Mouse (Mus musculus) skeletal muscle tissue, adult 2 months (tissue): ENCODE measurements around the gene Tmcc1.

Experiments
- DNase-seq: peaks from one replicate; pipeline ENCODE4 v3.0.0-alpha.2; 2012; ENCODE audit warnings: low read depth, low spot score

Gene Tmcc1

GRCm38 (mm10) chr6:116014111-116014510 lies 179.2 kb downstream of the Tmcc1 start:
- DNase-seq: no peak

DNA sequence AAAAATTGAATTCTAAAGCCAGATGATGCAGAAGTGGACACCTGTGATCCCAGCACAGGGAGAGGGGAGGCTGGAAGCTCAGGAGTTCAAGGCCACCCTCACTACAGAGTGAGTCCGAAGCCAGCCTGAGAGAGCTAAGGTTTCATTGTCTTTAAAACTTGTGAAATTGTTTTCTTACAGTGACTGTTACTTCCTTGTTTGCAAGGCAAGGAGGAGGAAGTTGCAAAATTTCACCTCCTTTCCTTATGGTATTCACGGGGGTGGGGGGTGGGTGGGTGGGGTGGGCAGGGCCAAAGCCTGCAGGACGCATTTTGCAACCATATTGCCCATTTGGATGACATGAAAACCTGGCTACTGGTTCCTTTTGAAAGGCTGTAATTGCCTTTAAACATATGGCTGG lies 179.6 kb downstream of the Tmcc1 start:
- no peak for DNase-seq

GRCm38 (mm10) chr6:116010541-116010940 lies 182.7 kb downstream of the Tmcc1 start:
- DNase-seq: no peak

GRCm38 (mm10) chr6:116009426-116009825 lies 183.9 kb downstream of the Tmcc1 start:
- no peak for DNase-seq

DNA sequence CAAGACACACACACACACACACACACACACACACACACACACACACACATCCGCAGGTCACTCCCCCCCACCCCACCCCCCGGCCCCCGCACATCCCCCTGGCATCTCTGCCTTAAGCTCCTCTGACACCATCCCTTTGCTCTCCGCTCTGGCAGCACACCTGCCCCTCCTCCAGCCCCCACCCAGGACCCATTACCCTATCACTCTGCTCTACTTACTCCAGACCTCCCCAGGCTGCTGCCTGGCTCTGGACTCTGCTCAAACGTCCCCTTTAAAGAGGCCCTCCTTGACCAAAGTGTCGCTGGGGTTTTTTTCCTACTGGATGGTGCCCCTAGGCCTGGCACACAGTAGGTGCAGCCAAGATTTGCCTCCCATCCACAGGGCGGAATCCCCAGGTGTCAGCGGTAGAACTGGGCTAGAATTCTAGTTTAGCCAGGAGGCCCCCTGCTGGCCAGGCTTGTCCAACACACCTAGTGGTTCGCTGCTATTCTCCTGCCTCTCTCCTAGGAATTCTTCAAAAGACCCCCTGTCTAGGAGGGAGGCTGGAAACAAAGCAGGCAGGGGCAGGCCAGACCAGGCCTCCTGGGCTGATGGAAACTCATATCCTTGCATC lies 185.6 kb downstream of the Tmcc1 start:
- DNase-seq: no peak

GRCm38 (mm10) chr6:116006731-116007130 lies 186.6 kb downstream of the Tmcc1 start:
- DNase-seq: peak; percentile 79

GRCm38 (mm10) chr6:116005959-116006288 lies 187.4 kb downstream of the Tmcc1 start:
- DNase-seq: no peak

DNA sequence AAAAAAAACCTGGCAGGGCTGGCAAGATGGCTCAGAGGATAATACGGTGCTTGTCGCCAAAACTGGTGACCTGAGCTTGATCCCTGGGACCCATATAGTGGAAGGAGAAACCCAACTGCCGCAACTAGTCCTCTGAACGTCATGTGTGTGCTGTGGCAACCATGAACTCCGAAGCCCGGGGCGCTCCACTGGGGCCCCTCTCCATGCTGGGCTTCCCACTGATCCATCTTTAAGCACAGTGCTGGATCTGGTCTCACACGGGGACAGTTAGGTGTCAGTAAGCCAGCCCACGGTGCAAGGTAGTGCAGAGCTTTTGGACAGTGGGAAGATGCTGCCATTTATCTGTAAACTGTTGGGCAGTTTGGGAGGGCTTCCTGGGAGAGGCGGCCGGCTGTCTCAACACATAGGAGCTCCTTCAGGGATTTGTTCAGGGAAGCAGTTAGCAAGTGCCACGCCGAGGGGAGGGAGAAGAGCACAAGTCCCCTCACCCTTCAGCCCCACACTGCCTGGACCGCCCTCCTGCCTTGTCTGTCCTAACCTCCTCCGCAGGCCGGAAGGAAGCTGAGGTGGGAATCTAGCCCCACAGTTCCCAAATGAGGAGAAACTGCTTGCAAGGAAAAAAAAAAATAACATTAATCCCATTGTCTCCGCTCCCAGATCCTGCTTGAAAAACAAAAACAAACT lies 187.9 kb downstream of the Tmcc1 start:
- no peak for DNase-seq

DNA sequence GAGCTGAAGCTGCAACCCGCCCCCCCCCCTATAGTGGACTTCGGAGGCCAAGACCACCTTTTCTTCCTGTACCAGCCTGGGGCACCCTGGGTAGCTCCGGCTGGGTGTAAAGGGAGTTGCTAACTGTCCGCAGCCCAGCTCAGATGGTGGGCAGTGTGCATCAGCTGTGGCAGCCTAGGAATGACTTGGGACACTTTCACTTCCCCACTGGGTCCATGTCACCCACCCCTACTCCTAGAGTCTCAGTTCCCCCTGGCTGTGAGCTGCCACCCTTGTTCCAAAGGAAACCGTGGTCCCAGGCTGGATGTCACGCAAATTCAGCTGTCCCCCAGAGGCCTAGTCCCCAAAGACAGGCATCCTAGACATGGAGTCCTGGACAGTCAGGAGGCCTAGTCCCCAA lies 188.6 kb downstream of the Tmcc1 start:
- no peak for DNase-seq

DNA sequence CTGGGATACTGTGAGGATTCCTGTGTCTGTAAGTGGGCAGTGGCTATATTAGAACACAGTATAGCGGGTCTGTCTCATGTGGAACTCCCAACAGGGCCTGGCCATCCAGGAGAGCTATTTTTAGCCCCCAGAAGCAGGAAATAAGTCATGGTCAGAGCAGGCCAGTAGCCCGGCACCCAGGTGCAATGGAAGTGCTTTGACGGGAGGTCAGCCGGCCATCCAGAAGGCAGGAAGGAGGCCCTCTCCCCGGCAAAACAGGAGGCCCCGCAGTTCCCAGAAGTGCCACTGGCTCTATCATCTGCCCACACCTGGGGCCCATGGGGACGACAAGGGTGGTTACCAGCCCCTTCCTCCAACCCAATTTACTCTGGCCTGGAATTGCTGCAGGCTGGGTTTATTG lies 189.2 kb downstream of the Tmcc1 start:
- no peak for DNase-seq

GRCm38 (mm10) chr6:116003516-116003915 lies 189.8 kb downstream of the Tmcc1 start:
- no peak for DNase-seq

- no peak for DNase-seq
Measured at GRCm38 (mm10) chr6:116002311-116003104, 190.8 kb downstream of the Tmcc1 start.

- no peak for DNase-seq
Measured at GRCm38 (mm10) chr6:116000851-116001250, 192.4 kb downstream of the Tmcc1 start.

- no peak for DNase-seq
Measured at GRCm38 (mm10) chr6:115999227-115999626, 194.1 kb downstream of the Tmcc1 start.

GRCm38 (mm10) chr6:115998758-115999157 lies 194.5 kb downstream of the Tmcc1 start:
- DNase-seq: no peak

DNA sequence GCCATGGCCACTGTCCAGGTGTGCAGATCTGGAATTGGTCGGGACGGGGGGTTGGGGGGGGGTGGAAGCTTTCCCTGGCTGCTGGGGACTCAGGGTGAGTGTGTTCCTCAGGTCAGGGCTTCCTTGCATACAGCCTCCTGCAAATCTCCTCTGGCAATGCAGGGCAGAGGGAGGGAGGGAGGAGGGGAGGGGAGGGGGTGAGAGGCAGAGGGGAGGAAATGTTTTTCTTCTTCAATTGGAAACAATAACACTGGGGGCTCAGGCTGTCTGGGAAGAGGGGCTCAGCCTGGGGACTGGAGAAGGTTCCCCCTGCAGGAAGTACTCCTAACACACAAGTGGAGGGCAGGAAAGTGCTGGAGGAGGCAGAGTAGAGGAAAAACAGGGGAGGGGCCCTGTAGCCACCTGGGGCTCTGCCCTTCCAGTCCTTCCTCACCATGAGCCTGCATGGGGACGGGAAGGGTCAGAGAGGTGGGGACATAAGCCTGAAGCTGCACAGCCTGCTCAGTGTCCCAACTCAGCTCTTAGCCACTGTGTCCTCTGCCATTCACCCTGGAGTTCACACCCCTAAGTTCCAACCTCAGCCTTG lies 195.5 kb downstream of the Tmcc1 start:
- no peak for DNase-seq

GRCm38 (mm10) chr6:115996171-115996851 lies 197.0 kb downstream of the Tmcc1 start:
- peak; percentile 70 for DNase-seq

GRCm38 (mm10) chr6:115995531-115995941 lies 197.8 kb downstream of the Tmcc1 start:
- no peak for DNase-seq

DNA sequence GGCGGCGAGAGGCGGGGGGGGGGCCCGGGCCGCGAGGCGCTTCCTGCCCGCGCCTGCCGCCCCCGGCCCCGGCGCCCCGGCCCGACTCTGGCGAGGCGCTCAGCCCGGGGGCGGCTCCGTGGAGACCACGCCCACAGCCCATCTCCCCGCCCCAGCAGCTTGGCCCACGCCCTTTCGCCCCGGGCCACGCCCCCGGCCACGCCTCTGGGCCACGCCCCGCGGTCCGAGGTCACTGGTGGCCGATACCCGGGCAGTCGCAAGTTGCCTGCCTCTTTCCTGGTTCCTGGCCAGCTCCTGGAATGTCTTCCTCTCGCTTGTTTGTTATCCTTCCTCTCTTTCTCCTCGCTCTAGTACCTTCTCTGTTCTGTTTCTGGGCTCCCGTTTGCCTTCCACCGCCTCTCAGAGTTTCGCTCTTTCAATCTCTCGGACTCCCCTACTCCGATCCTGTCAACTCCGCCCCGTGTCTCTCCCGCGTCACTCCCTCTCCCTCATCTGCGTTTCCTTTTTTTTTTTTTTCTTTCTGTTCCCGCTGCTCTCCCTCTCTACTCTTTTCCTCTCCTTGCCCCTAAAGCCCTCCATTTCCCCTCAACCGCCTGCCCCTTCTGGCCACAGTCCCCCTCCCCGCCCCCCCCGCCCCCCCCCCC lies 198.3 kb downstream of the Tmcc1 start, which contains the start of gene Plxnd1:
Gene Plxnd1 (minus strand): TSS at position 129 of the 644 bp plus-strand sequence.
- peak; percentile 89 for DNase-seq

- DNase-seq: no peak
Measured at GRCm38 (mm10) chr6:115994146-115994876, 199.0 kb downstream of the Tmcc1 start.
